Mouse (Mus musculus) urinary bladder, postnatal 25 days (tissue): ENCODE measurements around the gene Myh3.
A peak's percentile ranks its signal among the peaks of the same experiment; 100 is the strongest.
"Not testable (repeated sequence)": the region's sequence is repeated elsewhere in the genome, so short reads cannot be mapped to it uniquely, and the experiment has no call there.

ENCODE experiments used
- DNase-seq: peaks from one replicate; pipeline ENCODE4 v3.0.0; 2022; ENCODE audit warnings: low spot score

The Myh3 gene

DNA sequence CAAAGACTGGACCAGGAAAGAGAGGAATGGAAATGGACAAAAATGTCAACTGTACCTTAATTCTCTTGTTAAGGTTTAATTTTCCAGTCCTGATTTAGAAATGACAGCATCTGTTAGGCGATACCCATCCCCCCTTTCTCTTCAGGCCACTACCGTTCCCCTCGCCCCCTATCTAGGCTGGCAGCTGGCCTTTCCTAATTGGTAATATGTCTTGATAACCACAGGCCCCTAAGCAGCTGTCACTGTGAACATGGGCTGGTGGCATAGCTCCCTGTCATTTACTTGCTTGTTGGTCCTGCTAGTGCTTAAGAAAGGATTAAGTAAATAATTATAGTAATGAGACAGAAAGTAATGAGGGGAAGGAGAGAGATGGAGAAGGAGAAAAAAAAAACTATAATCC lies 665 bp upstream of the Myh3 start:
- no peak for DNase-seq

DNA sequence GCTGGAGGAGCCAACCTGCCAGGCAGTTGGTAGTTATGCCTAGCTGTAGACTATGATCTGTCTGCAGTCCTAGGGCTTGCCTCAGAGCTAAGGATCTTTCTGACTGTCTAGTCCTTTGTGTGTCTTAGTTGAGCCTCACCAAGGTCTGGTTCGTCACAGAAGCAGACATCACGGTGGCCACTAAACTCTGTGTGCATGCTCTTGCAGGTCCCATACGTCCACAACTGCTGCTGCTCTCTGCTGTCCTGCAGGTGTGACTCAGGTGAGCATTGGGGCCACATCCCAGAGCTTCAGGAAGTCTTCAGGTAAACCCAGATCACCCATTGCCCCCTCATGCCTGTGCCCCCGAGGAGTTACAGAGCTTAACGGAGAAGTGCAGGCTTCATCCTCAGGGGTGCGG lies 788 bp downstream of the Myh3 start:
- DNase-seq = no peak

DNA sequence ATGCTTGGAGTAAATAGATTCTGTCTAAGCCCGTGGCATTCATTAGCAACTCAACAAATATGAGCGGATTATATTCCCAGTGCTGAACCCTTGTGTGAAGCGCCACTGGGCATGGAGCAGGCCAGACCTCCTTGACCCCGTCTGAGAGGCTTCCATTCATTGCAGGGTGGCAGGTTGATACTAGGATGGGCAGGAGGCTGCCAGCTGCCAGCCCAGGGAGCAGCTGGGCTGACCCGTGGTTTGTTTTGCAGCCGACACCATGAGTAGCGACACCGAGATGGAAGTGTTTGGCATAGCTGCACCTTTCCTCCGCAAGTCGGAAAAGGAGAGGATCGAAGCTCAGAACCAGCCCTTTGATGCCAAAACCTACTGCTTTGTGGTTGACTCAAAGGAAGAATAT lies 1.6 kb downstream of the Myh3 start:
- no peak for DNase-seq

DNA sequence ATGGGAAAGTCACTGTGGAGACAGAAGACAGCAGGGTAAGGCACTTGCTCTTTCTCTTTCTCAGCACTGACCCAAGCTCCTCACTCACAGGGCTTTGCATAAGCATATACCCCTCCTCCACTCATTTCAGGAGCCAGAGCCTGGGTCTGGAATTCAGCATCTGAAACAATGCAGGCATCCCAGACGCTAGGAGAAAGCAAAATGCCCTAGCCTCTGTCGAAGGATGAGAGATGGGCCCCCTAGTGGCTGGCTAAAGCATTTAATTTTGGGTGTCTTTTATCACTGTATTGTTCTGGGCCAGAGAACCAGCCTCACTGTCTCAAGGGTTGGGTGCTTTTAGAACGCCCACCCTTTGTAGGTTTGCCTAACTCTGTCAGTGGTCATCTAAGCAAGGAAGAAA lies 2.1 kb downstream of the Myh3 start:
- peak; percentile 57 for DNase-seq

DNA sequence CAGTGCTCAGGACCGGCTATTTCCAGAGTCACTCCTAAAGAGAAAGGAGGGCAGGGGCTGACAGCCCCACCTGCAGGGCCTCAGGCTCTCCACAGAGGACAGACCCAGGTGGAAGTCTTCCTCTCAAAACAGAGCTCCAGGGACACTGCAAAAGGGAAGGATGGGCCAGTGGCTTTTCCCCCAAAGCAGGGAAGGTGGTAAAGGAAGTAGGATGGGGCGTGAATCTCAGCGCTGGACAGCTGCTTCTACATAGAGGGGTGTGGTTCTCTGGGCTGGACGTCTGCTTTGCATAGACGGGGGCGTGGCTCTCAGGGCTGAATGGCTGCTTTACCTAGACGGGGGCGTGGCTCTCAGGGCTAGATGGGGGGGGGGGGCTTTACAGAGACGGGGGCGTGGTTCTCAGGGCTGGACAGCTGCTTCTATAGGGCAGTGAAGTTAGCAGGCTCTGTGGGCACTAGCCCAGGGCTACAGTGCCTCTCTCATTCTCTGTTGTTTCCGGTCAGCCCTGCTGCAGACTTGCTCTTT lies 3.1 kb downstream of the Myh3 start:
- no peak for DNase-seq

DNA sequence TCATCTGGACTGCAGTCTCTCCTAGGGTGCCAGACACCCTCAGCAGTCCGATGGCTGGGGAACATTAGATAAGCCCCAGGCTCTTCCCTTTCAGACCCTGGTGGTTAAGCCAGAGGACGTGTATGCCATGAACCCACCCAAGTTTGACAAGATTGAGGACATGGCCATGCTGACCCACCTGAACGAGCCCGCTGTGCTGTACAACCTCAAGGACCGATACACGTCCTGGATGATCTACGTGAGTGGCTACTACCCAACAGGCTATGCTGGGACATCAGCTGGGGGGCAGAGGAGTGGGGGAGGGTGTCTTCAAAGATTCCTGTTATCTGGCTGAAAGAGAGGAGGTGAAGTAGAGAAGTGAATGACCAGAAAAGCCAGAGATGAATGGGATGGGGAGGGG lies 4.1 kb downstream of the Myh3 start:
- DNase-seq = no peak

DNA sequence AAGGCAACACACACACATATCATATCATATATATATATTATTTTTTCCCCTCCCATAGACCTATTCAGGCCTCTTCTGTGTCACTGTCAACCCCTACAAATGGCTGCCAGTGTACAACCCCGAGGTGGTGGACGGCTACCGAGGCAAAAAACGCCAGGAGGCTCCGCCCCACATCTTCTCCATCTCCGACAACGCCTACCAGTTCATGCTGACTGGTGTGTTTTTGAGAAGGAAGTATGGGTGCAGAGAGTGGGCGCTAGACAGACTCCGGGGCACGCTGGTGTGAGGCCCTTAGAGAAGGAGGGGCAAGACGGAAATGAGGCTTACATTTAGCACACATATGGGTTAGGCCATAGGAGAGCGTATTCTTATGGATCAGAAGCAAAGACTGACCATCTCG lies 4.7 kb downstream of the Myh3 start:
- DNase-seq = no peak

DNA sequence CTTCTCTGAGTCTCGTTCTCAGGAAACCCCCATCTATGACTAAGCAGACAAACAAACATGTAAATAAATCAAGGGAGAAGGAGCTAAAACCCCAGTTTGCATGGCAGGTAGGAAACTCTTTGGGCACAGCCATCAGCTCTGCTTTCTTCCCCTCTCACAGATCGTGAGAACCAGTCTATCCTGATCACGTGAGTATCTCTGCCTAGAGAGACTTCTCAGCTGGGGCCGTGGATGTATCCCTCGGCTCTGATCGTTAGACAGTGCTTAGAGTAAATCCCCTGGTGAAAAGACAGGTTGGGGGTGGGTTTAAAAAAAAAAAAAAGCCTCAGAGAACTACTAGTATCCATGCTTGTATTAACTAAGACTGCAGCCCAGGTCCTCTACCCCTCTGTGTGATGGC lies 5.1 kb downstream of the Myh3 start:
- DNase-seq = no peak

DNA sequence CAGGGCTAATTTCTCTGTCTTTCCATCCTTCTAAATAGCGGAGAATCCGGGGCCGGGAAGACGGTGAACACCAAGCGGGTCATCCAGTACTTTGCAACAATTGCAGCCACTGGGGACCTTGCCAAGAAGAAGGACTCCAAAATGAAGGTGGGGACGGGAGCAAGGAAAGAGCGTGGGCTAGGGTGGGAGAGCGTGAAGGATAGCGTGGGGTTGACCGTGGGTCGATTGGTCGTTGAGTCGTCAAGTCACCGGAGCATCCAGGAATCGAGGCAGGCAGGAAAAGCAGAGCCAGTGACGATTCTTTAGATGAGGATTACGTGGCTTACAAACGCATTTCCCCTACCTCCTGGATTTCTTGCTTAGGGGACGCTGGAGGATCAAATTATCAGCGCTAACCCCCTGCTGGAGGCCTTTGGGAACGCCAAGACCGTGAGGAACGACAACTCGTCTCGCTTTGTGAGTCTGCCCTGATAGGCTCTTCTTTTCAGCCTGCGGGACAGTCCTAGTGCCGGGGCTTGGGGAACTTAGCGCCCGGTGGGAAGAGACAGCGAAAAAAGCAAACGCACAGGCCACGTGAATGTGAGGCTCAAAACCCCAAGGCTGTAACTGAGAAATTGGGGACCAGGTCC lies 5.7 kb downstream of the Myh3 start:
- no peak for DNase-seq

DNA sequence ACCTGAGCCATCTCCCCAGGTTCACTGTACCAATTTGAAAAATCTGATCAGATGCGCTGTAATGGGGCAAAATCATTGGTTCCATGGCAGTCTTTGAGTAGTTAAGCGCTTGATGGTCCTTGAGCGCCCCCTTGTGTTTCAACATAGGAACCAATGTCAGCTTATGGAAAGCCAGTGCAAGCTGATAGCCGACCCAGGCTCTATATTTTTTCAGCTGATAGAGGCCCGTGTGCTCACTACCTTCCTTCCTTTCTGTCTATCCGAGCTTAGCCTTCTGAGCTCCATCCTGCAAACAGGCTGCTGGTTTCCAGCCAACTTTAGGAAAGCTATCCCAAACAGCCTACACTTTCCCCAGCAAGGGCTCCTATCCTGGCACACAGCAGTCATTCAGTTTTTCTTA lies 7.4 kb downstream of the Myh3 start:
- DNase-seq = peak; percentile 70

DNA sequence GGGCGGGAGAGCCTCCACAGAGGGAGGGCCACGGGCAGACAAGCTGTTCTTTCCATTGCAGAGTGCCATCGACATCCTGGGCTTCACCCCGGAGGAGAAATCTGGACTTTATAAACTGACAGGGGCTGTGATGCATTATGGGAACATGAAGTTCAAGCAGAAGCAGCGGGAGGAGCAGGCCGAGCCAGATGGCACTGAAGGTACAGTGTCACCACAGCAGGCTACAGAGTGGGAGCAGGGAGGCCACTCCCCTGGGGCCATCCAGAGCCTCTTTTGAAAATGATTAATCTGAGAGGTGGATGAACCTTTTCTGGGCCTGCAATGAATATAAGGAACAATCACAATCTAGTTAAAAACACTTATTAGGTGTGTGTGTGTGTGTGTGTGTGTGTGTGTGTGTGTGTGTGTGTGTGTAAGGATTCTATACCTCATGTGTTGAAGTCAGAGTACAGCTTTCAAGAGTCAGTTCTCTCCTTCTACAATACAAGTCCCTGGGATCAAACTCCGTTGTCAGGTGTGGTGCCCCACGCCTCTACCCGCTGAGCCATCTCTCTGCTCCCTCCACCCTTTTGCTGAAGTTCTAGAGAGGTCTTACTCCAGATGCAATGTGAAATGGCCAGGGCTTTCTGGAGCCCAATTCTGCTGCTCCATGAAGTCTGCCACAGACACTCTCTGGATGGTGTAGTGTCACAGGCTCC lies 8.5 kb downstream of the Myh3 start:
- DNase-seq = no peak

DNA sequence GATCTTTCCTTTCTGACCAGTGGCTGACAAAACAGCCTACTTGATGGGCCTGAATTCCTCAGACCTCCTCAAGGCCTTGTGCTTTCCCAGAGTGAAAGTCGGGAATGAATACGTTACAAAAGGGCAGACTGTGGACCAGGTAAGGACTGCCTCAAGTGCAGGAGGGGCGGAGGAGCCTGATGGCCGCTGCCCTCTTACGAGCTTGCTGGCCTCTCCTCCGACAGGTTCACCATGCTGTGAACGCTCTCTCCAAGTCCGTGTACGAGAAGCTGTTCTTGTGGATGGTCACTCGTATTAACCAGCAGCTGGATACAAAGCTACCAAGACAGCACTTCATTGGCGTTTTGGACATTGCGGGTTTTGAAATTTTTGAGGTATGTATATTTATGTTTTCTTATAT lies 9.1 kb downstream of the Myh3 start:
- DNase-seq = no peak

DNA sequence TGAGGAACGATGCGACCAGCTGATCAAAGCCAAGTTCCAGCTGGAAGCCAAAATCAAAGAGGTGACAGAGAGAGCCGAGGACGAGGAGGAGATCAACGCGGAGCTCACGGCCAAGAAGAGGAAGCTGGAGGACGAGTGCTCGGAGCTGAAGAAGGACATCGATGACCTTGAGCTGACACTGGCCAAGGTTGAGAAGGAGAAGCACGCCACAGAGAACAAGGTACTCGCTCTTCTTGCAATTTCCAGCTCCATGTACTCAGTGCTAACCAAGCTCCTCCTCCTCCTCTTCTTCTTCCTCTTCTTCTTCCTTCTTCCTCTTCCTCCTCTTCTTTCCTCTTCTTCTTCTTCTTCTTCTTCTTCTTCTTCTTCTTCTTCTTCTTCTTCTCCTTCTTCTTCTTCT lies 14.3 kb downstream of the Myh3 start:
- DNase-seq = not testable (repeated sequence)

DNA sequence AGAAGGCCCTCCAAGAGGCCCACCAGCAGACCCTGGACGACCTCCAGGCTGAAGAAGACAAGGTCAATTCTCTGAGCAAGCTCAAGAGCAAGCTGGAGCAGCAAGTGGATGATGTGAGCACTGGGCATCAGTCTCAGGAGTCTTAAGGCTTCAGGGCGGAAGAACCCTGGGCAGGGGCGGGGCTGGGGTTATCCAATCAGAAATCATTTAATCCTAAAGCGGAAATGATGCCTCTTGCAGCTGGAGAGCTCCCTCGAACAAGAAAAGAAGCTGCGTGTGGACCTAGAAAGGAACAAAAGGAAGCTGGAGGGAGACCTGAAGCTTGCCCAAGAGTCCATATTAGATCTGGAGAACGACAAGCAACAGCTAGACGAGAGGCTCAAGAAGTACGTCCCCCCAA lies 15.1 kb downstream of the Myh3 start:
- DNase-seq = no peak

DNA sequence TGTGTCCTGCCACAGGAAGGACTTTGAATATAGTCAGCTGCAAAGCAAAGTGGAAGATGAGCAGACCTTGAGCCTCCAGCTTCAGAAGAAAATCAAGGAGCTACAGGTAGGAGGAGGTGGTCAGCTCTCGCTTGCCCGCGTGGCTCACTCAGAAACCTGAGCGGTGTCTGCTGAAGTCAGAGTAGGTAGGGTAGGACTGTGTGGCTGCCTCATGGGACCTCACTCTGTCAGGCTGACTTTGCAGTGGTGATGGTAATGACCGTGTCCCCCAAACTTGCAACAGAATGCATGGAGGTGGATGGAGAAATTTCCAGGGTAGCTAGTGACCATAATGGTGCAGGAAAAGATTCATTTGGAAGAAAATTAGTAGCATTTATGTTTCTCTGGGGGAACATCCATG lies 15.6 kb downstream of the Myh3 start:
- no peak for DNase-seq

DNA sequence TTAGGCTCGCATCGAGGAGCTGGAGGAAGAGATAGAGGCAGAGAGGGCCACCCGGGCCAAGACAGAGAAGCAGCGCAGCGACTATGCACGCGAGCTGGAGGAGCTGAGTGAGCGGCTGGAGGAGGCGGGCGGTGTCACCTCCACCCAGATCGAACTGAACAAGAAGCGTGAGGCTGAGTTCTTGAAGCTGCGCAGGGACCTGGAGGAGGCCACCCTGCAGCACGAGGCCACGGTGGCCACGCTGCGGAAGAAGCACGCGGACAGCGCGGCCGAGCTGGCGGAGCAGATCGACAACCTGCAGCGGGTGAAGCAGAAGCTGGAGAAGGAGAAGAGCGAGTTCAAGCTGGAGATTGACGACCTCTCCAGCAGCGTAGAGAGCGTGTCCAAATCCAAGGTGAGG lies 16.4 kb downstream of the Myh3 start:
- DNase-seq = no peak

DNA sequence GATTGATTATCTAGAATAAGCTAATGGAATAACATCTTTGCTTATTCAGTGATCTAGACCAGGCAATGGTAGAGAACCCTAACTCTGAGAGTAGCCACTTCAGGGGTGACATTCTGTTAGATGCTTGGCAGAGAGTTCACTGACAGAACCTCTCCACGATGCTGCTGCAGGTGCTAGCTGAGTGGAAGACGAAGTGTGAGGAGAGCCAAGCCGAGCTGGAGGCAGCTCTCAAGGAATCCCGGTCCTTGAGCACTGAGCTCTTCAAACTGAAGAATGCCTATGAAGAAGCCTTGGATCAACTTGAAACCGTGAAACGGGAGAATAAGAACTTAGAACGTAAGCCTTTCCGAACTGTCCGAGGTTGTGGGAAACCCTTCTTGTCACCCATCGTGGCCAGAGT lies 19.6 kb downstream of the Myh3 start:
- no peak for DNase-seq

DNA sequence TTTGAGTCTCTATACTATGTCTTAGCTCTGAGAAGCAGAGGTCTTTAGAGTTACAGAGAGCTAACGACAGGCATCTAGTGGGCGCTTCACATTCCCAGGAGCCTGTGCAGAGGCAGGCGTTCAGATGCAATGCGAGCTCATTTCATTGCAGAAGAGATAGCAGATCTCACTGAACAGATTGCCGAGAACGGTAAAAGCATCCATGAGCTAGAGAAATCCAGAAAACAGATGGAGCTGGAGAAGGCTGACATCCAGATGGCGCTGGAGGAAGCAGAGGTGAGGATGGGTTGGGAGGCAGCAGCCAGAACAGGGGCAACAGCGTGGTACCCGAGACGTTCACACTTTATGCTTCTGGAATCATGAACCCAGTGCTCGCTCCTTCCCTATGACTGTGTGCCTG lies 20.3 kb downstream of the Myh3 start:
- DNase-seq = no peak

DNA sequence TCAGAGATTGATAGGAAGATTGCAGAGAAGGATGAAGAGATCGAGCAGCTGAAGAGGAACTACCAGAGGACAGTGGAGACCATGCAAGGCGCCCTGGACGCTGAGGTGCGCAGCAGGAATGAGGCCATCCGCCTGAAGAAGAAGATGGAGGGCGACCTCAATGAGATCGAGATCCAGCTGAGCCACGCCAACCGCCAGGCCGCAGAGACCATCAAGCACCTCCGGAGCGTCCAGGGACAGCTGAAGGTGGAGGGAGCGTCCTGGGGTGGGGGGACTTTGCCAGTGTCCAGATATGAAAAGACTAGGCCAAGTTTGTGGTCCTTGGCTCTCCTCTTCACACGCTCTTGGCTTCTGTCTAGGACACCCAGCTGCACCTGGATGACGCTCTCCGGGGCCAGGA lies 21.1 kb downstream of the Myh3 start:
- DNase-seq = no peak

DNA sequence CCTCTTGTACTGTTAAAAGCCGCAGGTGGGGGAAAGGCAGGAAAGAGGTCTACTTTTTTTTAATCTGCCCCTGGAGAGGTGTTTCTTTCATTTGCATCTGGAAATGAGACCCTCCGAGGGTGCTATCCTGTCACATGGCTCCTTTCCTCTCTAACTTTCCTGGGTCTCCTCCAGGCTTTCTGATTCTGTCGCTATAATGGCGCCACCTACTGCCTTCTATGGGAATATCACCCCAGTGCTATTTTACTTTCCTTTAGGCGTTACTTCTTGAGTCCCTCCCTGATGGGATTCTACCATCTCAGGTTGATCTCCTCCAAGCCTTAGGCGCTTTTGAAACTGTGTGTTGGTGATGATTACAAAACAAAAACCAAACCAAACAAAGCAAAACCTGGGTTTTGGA lies 22.1 kb downstream of the Myh3 start:
- DNase-seq = no peak

DNA sequence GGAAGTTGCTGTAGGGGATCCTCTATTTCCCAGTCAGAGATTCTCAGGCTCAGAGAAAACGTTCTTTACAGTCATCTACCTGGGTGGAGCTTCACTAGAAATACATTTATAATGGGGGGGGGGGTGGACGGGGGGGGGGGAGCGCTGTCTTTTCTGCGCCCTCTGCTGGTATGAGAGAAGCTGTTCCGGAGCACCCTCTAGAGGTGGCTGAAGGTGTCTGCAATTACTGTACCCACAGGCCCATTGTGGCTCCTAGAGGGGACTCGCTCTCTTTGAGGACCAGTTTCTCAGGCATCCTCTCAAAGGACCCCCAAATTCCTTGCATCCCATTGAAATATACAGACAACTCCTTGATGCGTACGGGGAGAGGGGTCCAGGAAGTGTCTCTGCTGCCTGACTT lies 23.6 kb downstream of the Myh3 start:
- peak; percentile 50 for DNase-seq

DNA sequence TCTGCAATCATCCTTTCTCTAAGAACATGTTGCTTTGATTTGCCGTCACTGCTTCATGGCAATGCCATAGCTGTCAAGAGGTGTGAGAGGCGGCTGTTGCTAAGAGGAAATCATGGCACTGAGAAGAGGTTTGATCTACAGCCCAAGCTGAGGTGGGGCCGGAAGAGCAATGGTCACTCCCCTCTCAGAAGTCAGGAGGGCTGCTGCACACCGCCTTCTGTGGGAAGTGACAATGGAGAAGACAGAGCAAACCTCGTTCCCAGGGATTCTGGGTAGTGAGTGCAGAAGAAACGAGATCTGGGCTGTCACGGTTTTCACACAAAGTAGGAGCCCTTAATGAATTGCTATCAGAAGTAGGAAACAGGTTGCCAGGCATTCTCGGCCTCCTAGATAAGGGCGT lies 25.2 kb downstream of the Myh3 start:
- no peak for DNase-seq

DNA sequence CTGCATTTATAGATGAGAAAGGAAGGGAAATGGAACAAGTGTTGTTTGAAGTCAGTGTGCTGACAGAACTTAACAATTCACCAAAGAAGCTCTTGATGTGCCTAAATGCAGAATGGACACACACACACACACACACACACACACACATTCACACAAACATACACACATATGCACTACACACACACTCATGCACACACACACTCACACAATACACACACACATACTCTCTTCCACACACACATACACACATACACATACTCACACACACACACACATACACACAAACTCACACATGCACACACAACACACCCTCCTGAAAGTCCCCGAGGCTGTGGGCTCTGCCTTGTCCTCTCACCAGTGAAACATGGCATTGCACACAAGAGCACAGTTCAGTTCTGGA lies 26.1 kb downstream of the Myh3 start:
- no peak for DNase-seq

DNA sequence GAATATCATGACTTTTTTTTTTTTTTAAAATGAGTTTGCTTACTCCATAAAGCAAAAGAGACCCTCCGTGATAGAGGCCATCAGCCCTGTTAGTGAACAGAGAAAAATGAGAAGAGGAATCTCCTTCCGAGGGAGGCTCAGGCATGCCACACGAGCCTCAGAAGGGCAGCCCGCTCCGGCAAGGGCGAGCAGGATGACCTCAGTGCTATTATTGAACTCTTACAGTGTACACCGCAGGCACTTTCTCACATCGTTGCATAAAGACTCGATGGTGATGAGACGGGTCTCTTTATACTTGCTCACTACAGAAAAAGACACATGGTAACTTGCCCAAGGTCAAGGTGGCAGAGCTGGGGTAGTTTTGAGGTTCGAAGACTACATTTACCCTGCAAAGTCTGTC lies 26.6 kb downstream of the Myh3 start:
- no peak for DNase-seq
